Mouse (Mus musculus) mouse embryonic stem cell (cell line): ENCODE data around the gene Cyp2d10.
"Not testable (repeated sequence)": the region's sequence is repeated elsewhere in the genome, so short reads cannot be mapped to it uniquely, and the experiment has no call there.

Experiments used
- in situ Hi-C, 2 experiments: fragments of 300-500 bp; cut with MboI; formaldehyde crosslinking; loops; 1 replicate in 1 of 2; 3 replicates in 1 of 2; pipeline ENCODE4 v1.14.3; 2019 to 2020; ENCODE audit warnings: low sequenced_read_pairs in 2 of 2, low pct_unique_long_range_greater_than_20kb in 1 of 2, mixed read lengths in 1 of 2; ENCODE audit not compliant: unreplicated experiment in 1 of 2

Cyp2d10 gene

GRCm38 (mm10) chr15:82406981-82407380 lies at the start of gene Cyp2d10:
TSS of gene Cyp2d10 (minus strand) at chr15:82407195.
- in situ Hi-C loops = no loop called here

- in situ Hi-C loops = not testable (repeated sequence)
Measured at GRCm38 (mm10) chr15:82456086-82456790, 49.2 kb upstream of the Cyp2d10 start.

- in situ Hi-C loops = not testable (repeated sequence)
Measured at GRCm38 (mm10) chr15:82453501-82453900, 46.5 kb upstream of the Cyp2d10 start.

- in situ Hi-C loops = not testable (repeated sequence)
Measured at GRCm38 (mm10) chr15:82452133-82452532, 45.1 kb upstream of the Cyp2d10 start.

- in situ Hi-C loops = not testable (repeated sequence)
Measured at GRCm38 (mm10) chr15:82450045-82450444, 43.0 kb upstream of the Cyp2d10 start.

DNA sequence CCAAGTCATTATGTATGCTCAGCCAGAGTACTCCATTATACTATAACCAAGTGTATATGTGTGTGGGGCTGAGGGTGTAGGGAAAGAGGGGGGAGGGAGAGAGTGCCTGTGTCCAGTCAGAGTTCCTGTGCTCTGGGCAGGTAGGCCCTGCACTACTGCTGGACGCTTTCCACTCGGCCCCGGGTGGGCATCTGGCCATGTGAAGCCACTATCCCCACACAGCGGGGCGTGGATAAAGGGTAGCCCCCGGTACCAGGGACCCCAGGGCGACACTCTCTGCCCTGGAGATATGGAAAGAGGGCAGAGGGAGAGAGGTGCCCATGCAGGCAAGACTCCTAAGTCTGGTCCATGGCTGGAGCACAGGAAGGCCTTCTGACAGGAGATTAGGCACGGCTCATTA lies 38.2 kb upstream of the Cyp2d10 start:
- in situ Hi-C loops = no loop called here

GRCm38 (mm10) chr15:82443658-82444057 lies 36.7 kb upstream of the Cyp2d10 start:
- in situ Hi-C loops = no loop called here

DNA sequence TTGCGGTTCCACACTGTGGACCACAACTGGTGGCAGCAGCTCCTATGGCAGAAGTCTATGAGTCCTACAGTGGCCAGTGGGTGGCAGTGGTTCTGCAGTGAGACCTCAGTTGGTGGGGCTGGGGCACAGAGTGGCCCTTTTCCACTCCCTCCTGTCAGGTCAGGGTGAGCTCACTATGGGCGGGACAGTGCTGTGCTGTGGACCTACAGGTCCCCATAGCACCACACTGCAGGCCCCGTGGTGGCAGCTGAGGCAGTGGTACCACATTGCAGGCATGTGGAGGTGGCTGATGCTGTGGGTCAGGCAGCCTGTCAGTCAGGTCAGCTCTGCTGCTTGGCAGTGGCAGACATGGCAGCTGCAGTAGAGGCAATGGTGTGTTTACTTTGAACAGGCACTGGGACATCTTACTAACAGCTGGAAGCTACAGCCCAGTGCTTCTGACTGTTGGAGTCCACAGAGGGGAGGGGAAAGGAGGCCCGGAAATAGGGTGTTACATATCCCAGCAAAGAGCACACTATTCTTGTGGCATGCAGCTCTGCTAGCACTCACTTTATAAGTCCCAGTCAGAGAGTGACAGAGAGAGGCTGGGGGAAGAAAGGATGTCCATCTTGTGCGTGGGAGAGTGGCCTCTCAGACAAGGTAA lies 31.1 kb upstream of the Cyp2d10 start:
- in situ Hi-C loops = no loop called here

DNA sequence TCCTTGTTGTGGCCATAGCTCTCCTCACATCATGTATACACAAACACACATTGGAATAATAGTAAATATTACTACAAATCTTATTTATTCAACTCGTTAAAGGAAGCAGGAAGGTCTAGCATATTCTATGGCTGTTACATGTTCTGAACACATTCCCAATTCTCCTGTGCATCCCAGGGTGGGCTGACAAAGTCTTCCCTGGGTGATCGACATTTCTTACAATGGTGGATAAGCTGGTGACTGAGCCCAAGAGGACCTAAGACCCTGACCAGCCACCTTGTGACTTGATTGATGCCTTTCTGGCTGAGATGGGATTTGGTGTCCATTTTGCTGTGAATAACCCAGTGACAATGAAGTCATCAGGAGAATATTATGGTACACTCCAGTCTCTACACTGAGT lies 28.6 kb upstream of the Cyp2d10 start:
- in situ Hi-C loops = no loop called here

- in situ Hi-C loops = no loop called here
Measured at GRCm38 (mm10) chr15:82435011-82435410, 28.0 kb upstream of the Cyp2d10 start.

DNA sequence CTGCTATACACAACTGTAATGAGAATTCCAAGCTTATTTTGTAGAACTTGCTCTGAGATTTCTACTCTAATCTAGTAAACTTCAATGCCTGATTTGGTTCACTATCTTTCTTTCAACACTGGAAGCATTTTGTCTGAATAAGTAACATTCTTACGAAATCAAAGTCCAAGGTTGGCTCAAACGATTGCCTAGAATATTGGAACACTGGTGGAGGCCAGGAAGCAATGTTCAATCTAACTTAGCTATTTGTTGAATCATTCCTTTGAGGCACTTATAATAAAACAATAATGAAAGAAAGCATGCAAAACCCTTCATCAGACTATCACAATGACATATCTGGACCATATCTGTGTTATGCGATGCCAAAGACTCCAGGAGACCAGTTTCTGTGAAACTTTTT lies 27.5 kb upstream of the Cyp2d10 start:
- in situ Hi-C loops = no loop called here

DNA sequence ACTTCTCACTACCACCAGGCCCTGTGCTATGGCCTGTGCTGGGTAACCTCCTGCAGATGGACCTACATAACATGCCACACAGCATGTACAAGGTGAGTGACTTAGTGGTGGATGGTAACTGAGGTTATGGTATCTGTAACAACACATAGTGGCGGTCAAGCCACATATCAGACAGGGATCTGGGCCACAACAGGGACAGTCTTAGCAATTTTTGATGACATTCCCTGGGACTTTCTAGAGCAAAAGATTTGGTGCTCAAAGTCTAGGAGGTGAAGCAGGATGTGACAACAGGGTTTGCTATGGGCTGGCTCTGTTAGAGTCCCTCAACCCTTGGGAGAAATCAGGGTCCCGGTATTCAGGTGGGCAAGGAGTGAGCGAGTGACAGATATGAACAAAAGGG lies 26.6 kb upstream of the Cyp2d10 start:
- in situ Hi-C loops = no loop called here

- in situ Hi-C loops = no loop called here
Measured at GRCm38 (mm10) chr15:82433137-82433536, 26.1 kb upstream of the Cyp2d10 start, which contains the start of gene Cyp2d9. TSS of gene Cyp2d9 (plus strand) at chr15:82433437.

GRCm38 (mm10) chr15:82423471-82423870 lies 16.5 kb upstream of the Cyp2d10 start:
- in situ Hi-C loops = no loop called here

DNA sequence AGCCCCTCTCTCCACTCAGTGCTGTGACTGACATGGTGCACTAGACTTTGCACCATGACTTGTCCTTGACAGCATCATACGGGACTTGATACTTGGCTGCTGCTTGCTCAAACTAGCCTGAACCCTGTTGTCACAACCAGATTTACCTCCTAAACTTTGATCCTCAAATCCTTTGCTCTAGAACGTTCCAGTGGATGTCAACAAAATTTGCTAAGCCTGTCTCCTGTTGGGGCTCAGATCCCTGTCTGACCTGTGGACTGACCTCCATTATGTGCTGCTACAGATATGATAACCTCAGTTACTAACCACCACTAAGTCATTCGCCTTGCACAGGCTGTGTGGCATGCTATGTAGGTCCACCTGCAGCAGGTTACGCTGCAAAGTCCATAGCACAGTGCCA lies 15.9 kb upstream of the Cyp2d10 start:
- in situ Hi-C loops = no loop called here

- in situ Hi-C loops = no loop called here
Measured at GRCm38 (mm10) chr15:82418616-82419015, 11.6 kb upstream of the Cyp2d10 start.

GRCm38 (mm10) chr15:82416797-82417789 lies 10.1 kb upstream of the Cyp2d10 start:
- in situ Hi-C loops = no loop called here

- in situ Hi-C loops = no loop called here
Measured at GRCm38 (mm10) chr15:82407536-82407935, 541 bp upstream of the Cyp2d10 start.

DNA sequence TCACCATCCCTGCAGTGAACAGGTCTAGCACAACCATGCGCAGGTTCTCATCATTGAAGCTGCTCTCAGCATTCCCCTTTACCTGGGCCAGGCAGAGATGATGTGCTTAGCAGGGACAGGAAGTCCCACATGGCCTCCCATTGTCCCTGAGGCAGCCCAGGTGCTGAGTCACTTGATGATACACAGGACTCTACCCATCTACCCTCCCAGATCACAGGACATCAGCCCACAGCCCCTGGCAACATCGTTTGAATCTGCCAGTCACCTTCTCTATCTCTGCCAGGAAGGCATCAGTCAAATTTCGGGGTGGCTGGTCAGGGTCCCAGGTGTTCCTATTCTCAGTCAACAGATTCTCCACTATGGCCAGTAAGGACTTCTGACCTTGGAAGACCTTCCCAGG lies 2.8 kb downstream of the Cyp2d10 start:
- in situ Hi-C loops = no loop called here
